Mouse (Mus musculus): ENCODE data around the gene Acox2.

Gene Acox2

DNA sequence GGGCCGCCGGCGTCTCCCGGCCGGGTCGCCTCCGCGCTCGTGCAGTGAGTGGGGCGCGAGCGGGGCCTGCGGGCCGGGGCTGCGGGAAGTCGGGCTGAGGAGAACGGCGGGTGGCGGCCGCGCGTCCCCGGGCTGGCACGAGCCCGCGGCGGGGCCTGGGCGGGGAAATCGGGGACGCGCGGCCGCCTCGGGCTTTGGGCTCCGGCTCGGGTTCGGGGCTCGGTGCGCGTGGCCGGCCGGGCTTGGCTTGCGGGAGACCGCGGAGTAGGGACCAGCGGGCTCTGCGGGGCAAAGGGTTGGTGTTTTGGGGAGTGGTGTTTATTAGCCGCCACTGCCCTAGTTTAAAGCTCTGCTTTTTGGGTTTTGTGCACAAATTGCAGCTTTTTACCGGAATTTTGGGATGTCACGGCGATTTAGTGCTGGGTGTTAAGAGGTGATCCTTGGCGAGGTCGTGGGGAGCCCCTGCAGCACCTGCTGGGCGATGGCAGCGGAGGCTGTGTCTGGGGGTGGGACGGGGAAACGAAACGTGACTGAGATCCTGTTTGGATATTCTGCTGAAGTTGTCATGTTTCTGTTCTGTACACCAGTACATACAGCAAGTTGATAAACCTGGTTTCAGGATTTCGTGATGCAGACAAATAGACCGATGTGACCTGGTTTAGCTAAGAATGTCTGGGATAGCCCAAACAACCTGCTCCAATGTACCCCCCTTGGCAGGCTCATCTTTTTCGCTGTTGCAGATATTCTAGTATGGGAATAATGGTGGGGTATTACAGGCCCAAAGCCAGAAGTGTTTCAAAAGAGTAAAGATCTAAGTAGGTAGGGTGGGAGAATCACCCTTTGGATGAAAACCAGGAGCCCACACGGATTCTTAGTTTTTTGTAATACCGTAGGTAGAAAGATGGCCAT lies 44.6 kb downstream of the Acox2 start:
- DNase-seq (ENCODE audit: low spot score in 2 of 2), result peak; percentile 66 to 78

DNA sequence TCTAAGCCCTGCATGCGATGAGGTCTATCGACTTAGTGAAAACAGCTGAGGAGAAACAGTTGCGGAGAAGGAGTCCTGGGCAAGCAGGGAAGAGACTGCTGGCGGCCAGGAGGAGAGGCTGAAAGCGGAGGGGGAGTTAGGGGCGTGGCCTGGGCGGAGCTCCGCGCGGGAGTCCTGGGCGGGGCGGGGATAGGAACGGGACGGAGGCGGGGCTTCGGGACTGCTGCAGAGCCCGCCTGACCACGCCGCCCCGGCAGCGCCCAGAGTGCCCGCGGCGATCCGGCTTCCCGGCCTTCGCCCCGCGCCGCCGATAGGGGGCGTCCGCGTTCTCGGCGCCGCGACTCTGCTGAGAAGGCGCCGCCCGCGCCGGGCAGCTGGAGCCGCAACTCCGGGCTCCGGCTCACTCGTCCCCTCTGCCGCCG lies 45.3 kb downstream of the Acox2 start, which contains the start of gene Kctd6:
Gene Kctd6 (plus strand): TSS at position 338 of the 422 bp plus-strand sequence.
- peak; percentile 94 to 99 for DNase-seq (ENCODE audit: low spot score in 2 of 2)

DNA sequence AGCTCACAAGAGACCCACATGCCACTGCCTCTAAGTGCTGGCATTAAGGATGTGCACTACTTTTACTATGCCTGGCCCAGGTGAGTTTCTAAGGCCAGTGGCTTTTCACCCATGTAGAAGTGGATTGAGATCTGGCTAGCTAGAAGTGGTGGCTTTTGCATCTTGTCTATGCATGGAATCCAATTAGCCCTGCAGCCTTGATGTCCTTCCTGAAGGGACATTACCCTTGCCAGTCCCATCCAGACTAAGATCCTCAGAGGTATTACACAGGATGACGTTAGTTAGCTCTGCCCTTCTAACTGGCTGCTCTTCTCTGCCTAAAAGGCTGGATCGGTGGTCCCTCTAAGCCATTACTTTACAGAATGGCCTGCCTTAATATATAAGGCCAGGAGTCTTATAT lies 46.2 kb downstream of the Acox2 start:
- no peak for DNase-seq (ENCODE audit: low spot score in 2 of 2)

DNA sequence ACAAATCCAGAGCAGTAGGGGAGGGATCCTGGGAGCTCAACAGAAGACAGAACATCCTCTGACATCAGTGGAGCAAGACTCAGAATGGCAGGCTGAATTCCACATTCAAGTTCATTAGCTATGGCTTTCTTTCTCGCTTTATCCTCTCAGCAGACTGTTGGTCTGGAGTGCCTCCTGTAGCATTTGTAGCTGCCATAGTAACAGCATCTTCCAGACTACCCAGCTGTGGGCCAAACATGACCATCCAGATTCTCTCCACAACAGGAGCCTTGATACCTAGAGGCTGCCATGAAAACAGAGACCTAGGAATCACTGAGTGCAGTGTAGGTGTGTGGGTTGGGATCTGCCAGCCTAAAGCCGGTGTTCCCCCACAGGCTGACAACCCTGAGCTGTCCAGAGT lies 49.3 kb downstream of the Acox2 start:
- DNase-seq (ENCODE audit: low spot score in 2 of 2), result no peak

DNA sequence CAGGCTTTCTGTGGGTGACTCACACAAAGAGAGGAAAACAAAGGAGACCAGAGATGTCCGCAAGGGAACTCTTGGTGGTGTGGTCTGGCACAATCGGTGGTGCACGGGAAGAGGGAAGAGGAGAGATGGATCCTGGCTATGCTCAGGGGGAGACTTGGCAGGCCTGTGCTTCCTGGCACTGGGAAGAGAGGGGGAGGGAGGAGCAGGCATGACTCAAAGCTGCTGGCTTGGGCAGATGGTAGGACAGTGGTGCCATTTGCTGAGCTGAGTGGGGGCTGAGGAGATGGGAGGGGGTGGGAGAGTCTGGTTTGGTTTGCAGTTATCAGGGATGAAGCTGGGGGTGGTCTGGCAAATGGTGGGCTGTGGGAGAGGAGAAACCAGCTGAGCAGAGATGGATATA lies 50.3 kb downstream of the Acox2 start:
- DNase-seq (ENCODE audit: low spot score in 2 of 2), result peak in 1 of 2 experiments; percentile 57

DNA sequence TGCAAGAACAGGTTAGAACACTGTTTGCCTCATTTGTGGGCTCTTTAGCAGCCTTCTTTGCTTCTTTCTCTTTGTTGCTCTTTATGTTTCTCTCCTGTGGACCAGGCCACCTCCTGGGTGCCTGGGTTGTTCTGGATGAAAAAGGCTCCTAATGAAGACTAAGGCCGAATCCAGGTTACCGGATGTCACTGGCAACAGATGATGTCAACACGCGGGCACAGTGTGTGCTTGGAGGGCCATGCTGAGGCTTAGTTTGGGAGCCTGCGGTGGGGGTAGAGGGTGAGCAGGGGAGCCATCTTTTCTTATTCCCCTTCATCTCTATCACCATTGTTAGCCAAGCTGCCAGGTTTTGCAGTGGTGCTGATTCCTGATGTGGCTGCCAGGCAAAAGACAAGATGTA lies 51.6 kb downstream of the Acox2 start:
- DNase-seq (ENCODE audit: low spot score in 2 of 2), result no peak

DNA sequence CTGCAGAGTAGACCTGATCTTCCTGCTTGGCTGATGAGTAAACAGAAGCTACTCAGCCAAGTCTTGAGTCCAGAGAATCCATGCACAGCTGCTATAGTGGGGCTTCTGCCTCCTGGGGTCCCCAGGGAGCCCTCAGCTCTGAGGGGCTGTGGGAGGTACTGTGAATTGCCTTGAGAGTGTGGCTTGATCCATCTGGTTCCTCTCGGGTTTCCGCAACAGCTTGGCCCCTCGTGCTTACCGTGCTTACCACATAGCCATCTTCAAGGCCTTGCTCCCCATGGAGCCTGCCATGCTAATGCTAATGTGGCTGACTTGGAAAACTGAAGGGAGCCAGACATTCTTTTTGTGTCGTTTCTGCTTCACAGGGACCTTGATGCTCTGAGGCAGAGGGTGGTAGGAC lies 52.0 kb downstream of the Acox2 start:
- peak in 1 of 2 experiments; percentile 35 for DNase-seq (ENCODE audit: low spot score in 2 of 2)

DNA sequence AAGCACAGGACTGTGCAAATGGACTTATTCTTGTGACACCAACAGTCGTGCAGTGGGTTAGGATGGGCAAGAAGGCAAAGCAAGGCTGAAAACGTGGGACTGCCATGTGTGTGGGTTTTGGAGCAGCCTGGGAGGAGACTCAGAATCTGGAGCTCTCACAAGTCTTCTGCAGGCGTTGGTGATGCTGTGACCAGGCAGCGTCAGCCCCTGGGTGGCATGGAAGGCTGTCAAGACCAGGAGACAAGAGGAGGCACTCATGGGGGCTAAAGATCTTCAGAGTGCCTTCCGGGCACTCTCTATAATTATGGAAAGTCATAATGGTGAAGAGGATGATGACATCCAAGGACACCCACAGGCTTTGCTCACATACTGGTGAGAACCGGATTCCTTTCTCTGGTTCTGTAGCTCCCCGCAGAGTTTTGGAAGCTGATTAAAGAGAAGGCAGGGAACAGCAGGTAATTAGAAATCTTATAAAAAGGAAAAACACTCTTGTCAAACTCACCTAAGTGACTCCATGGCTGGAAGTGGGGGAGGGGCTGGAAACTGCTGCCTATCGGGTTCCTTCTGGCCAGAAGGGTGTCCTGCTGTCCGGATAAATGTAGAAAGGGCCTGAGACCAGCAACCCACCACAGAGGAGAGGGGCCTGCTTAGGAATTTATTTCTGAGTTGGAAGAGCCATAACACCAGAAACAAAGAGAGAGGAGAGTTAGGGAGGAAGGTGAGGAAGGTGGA lies 52.8 kb downstream of the Acox2 start:
- peak in 1 of 2 experiments; percentile 20 for DNase-seq (ENCODE audit: low spot score in 2 of 2)

DNA sequence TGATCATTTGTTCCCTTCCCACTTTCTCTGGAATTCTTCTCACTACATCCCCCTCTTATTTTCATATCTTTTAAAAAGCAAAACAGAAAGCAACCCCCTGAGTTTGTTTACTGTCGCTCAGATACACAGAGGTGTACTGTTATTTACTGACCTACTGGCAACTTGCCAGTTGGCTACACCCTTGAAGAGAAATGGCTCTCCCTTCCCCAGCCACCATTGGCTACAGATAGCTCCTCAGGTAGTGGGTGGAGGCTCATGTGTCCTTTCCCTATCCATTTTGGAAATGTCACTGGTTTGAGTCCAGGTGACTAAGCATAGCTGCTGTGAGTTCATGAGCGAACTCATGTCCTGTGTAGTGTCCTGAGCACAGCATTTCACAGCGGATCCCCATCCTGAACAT lies 57.4 kb downstream of the Acox2 start:
- DNase-seq (ENCODE audit: low spot score in 2 of 2), result no peak

DNA sequence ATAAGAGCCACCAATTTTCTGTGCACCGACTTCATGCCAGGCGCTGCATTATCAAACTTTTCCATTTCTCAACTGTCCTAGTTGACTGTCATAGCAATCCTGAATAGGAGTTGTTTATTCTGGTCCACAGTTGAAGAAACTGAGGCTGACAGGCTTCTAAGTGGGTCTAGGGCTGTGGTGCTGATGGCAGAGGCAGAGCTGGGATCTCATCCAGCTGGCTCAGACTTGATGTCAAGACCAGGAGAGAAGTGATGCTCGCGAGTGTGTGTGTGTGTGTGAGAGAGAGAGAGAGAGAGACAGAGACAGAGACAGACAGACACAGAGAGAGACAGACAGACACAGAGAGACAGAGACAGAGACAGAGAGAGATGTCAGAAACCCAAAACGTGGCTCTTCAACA lies 58.4 kb downstream of the Acox2 start:
- DNase-seq (ENCODE audit: low spot score in 2 of 2), result no peak

DNA sequence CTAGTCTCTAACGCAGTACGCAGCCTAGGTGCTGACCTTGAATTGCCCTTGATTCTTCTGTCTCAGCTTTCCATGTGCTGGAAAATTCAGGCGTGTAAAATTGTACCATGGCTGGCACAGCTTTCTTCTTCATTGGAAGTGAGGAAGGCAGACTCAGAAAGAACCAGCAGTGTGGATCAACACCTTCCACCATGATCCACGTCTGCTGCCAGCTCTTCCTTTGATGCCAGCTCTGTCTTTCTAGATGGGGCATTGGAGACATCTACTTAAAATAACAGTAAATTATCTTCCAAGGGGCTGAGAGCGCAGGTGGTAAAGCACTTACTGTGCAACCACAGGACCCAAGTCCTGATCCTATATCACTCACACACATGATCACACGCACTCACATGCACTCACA lies 66.4 kb downstream of the Acox2 start:
- no peak for DNase-seq (ENCODE audit: low spot score in 2 of 2)

DNA sequence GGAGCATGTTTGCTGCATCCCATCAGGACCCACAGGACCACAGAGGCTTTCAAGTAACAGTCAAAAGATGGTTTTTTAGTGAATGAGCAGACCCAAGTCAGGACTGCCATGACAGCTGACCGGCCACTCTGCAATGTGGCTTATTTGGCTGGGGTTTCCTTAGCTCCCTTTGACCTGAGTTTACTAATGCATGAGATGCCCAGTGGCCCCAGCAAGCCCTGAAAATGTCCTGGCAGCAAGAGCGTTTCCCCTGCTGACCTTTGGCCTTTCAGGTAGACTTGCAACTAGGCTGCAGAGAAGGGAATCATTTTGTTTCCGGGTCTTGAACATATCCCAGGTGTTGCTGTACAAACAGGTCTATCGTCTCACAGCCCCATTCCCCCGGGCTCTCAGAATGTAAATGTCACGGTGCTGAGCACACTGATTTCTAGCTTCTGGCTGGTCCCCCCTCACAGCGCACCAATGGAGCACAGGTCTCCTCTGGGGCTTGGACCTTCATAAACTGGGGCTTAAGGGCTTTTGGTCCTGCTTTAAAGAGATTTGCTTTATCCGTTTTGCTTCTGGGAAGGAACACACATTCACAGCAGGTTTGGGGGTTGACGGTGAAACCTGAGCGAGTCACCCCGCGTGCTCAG lies 67.7 kb downstream of the Acox2 start:
- DNase-seq (ENCODE audit: low spot score in 2 of 2), result no peak

DNA sequence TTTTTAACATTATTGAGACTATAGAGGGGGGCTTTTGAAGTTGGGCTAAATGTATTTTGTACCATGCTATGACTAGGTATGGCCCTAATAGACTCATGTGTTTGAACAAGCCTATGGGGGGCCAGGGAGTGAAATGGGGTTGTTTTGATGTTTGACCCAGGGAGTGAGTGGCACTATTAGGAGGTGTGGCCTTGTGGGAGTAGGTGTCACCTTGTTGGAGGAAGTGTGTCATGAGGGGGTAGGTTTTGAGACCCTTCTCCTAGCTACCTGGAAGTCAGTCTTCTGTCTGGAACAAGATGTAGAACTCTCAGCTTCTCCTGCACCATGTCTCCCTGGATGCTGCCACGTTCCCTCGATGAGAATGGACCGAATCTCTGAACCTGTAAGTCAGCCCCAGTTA lies 68.6 kb downstream of the Acox2 start:
- DNase-seq (ENCODE audit: low spot score in 2 of 2), result no peak

DNA sequence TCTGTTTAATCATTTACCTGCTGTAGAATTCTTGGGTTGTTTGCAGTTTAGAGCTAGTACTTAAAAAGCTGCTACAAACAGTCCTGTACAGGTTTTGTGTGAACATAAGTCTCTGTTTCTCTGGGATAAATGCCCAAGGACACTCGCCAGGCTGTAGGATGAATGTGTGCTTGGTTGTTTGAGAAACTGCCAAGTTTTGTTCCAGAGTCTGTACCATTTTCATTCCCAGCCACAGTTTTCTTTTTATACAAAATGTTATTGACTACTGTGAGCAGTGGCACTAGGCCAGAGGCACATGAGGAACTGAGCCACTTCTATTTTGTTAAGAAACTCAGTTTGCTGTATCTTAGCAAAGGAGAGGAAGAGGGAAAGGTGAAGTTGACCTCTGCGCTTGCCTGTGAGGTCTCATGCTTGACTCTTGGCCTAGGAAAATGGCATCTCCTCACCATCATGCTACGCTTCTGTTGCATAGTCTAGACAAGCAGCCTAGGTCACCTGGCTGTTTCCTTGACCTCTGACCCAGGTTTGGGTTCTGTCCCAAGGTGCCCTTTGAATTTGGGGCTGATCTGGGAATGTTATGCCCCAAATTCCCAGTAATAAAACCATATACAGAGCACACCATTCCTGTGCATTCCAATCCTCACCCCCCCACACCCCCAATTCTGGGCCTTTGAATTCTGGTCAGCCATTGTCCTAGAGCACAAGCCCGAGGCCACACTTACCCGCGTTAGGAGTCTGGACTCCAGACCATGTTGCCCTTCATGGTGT lies 72.7 kb downstream of the Acox2 start:
- no peak for DNase-seq (ENCODE audit: low spot score in 2 of 2)

DNA sequence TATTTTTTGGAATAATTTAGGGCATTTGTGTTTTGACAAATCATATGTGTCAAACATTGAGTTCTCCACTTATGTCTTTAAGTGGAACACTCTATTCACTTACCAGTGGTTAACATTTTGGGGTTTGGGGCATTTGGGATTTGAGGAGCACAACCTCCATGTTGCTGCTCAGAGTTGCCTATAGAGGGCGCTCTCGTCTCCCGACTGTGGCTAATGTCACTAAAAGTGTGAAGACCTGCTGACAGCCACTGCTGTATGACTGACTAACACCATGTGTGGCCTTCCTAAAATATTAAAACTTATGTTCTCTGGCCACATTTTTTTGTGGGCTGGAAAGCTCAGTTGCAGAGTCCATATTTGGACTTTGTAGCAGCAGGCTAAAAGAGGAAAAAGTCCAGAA lies 75.8 kb downstream of the Acox2 start:
- DNase-seq (ENCODE audit: low spot score in 2 of 2), result no peak

DNA sequence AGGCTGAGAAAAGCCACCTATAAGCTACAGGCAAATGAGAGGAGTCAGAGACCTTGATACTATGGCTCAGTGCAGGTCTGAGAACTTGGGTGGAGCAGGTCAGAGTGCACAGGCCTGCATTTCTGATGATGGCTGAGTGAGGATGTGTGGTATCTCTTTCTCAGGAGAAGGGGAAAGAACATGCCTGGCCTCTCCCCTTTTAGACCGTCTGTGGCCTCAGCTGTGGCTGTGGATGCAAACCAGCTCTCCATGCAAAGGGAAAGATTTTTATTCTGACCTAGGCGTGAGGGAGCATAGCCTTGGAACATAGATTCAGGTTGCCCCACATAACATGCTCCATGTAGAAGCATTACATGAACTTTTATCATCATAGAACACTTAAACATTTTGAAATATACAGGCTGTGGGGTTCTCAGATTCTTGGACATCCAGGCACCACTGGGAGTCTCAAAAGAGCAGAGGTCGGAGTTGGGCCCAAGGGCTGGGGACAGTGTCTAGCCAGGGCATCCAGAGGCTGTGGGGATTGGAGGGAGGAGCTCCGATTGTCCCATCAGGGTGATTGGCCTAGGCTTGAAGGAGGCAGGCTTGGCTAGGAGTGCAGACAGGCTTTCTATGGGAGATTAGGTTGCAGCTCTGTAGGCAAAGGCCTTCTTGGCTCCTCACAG lies 78.7 kb downstream of the Acox2 start:
- no peak for DNase-seq (ENCODE audit: low spot score in 2 of 2)

DNA sequence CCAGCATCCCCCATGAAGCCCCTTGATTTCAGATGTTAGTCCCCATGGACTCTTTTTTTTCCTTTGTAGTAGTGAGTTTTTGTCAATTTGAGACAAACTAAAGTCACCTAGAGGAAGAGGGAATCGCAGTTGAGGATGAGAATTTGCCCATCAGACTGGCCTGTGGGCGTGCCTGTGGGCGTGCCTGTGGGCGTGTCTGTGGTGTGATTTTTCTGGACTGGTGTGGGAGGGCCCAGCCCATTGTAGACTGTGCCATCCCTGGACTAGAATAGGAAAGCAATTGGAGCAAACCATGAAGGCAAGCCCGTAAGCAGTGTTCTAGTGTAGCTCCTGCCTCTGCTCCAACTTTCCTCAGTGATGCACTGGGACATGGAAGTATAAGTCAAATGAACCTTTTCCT lies 82.9 kb downstream of the Acox2 start:
- DNase-seq (ENCODE audit: low spot score in 2 of 2), result no peak
